Mouse (Mus musculus): ENCODE results near the gene Map10.

DNA sequence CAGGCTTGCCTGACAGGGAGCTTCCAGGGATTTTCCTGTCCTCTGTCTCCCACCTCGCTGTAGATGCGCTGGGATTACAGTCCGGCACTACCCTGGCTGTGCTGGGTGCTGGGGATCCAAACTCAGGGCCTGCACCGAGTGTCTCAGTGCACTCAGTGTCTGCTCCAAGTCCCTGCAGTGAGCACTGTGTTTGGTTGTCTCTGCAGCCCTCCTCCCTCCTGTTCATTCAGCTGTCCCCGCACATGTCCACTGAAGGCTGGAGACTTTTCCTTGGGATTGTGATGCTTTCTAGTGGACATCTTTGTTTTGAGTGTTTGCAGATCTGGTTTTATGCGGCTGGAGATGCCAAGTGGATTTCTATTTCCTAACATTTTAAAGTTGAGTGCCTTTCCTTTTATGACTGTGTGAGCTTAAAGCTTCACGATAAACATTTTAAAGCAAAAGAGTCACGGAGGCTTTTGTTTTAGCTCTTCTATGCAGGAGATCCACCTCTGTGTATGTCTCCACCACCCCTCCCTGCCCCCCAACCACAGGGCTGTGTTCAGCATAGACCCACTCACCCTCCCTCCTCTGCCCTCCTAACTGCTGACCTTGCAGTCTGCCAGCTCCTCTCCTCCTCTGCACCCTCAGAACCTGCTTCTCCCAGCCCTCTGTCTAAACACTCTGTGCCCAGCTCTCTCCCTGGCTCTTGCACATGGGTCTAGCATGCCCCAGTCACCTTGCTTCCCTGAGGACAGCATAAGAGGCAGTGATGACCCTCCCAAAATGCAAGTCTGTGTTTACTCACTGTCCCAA, 9.4 kb downstream of the Map10 start:
- TF ChIP-seq POLR2A (IDR thresholded peaks at IDR 0.05; ENCODE audit: control insufficient read depth, low read depth, low read length) (no peak), CTCF (IDR thresholded peaks at IDR 0.05; ENCODE audit: control insufficient read depth, insufficient read depth, insufficient replicate concordance, low read depth, low read length) (no peak)
